Mouse (Mus musculus): Measurements from ENCODE around the gene Itgb5. TPM values are rescaled to one million over a fixed set of nuclear protein-coding genes. Genes with fewer than 3 reads are reported as not detected.

Gene Itgb5
- total RNA-seq, 2 experiments from 2014 or later, result 40.2 to 40.5 TPM

DNA sequence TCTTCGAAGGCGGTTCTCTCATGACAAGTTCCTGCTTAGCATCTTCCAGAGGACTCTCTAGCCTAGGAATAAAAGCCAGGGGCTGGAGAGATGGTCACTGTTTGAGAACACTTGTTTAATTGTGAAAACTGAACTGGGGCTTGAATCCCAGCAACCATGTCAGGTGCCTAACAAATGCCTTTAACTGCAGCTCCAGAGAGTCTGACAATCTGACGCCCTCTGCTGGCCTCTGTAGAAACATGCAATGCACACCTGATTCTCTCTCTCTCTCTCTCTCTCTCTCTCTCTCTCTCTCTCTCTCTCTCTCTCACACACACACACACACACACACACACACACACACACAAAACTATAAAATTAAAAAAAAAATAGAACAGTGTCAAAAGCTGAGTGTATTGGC is 19.5 kb upstream of the Itgb5 start:
- no peak overlapping the region for H3K27ac ChIP-seq
- TF ChIP-seq CTCF (conservative IDR thresholded peaks at IDR 0.05), result peak; percentile 45
- DNase-seq (ENCODE audit: low spot score in 2 of 2), result no peak

DNA sequence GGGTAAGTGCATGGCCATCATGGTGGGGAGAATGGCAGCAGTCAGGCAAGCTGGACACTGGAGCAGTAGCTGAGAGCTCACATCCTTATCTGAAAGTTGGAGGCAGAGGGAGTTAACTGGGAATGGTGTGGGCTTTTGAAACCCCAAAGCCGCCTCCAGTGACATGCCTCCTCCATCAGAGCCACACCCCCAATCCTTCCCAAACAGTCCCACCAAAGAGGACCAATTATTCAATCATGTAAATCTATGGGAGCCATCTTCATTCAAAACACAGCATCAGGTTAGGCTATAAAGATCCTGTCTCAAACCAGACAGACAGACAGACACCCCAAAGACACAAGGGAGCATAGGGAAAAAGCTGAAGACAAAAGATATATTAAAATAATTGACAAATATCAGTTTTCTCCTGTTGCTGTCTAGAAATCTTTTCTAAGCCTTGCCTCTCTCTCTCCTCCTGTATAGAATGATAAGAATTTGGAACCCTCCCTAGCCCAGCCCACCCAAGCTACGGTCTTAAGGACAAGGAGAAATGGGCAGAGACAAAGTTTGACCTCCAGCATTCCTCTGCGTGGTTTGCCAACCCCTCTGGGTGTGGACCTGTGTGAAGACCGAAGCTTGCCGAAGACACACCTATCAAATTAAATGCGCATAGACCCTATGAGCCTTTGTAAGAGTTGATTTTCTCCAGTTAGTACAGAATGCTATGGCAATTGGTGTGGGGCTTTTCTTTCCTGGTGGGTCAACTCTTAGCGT is 10.9 kb upstream of the Itgb5 start:
- Histone ChIP-seq H3K27ac (no peak overlapping the region), H3K4me3 (no peak overlapping the region)
- no peak for DNase-seq (ENCODE audit: low spot score in 2 of 2)
- no peak for TF ChIP-seq CTCF (conservative IDR thresholded peaks at IDR 0.05)

More for the DNA sequence above, 19.5 kb upstream of the Itgb5 start:
- H3K4me3 ChIP-seq, result no peak overlapping the region

DNA sequence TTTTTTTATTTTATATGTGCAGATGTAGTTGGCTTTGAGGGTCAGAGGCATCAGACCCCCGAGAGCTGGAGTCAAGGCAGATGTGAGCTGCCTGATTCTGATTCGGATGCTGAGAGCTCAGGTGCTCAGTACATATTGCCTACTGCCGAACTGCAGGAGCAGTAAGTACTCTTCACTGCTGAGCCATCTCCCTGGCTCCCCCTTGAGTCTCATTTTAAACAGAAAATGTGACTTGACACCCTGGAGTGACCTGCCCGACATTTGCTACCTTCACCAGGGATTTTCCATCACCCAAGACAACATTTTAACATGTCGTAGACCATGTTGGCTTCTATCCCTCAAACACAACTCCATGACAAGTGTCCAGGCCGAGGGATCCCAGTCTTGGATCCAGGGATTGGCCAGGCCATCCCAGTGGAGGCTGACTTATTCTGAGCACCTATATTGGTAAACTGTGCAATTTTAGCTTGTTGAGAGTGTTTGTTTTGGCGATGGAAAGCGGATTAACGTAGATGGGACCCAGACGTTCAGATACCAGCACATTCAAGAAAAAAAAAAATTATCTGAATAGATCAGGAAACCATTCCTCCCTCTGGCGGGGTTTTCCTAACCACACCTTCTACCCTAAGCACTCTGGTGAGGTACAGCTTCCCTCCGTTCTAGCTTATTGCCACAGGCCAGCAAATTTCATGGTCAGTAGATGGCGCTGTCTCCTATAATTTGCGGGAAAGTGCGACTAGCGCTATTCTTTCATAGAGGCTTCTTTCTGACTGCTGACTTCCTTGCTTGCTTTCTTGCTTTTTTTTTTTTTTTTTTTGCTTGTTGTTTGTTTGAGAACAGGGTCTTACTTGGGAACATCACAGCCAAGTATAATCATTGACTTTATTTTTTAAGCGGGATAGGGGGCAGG is 8.9 kb upstream of the Itgb5 start:
- H3K4me3 ChIP-seq, result no peak overlapping the region
- peak; percentile 83 to 95 for DNase-seq (ENCODE audit: low spot score in 2 of 2)
- TF ChIP-seq CTCF (conservative IDR thresholded peaks at IDR 0.05), result peak; percentile 90
- no peak overlapping the region for H3K27ac ChIP-seq

DNA sequence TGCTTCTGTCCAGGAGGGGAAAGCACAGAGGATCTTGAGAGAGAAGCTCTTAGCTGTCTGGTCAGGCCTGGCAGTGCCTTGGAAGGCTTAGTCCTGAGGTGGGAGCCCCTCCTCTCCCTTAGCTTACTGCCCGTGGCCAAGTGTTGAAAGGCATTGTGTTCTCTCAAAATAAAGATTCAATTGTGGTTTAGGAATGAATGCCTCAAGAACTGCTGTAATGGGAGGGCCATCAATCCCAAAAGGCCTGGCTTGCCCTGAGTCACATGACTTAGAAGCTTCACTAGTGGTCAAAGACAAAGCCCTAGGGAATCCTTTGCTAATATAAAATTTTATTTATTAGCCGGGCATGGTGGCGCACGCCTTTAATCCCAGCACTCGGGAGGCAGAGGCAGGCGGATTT is 4.9 kb upstream of the Itgb5 start:
- Histone ChIP-seq H3K4me3 (no peak overlapping the region), H3K27ac (no peak overlapping the region)
- no peak for DNase-seq (ENCODE audit: low spot score in 2 of 2)
- TF ChIP-seq CTCF (conservative IDR thresholded peaks at IDR 0.05), result no peak

DNA sequence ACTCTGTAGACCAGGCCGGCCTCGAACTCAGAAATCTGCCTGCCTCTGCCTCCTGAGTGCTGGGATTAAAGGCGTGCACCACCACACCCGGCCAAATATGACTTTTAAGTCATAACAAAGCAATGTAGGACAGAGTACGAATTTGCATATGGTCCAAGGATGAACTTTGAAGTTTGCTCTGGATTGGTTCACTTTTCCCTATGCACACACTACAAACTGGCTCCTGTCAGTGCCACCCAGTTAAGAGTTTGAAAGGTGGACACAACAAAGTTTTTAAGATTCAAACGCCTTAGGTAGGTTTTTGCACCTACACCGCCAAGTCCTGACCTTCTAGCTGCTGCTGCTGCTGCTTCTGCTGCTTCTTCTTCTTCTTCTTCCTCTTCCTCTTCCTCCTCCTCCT is 969 bp upstream of the Itgb5 start:
- H3K4me3 ChIP-seq, result no peak overlapping the region
- no peak for DNase-seq (ENCODE audit: low spot score in 2 of 2)
- no peak overlapping the region for H3K27ac ChIP-seq
- no peak for TF ChIP-seq CTCF (conservative IDR thresholded peaks at IDR 0.05)

DNA sequence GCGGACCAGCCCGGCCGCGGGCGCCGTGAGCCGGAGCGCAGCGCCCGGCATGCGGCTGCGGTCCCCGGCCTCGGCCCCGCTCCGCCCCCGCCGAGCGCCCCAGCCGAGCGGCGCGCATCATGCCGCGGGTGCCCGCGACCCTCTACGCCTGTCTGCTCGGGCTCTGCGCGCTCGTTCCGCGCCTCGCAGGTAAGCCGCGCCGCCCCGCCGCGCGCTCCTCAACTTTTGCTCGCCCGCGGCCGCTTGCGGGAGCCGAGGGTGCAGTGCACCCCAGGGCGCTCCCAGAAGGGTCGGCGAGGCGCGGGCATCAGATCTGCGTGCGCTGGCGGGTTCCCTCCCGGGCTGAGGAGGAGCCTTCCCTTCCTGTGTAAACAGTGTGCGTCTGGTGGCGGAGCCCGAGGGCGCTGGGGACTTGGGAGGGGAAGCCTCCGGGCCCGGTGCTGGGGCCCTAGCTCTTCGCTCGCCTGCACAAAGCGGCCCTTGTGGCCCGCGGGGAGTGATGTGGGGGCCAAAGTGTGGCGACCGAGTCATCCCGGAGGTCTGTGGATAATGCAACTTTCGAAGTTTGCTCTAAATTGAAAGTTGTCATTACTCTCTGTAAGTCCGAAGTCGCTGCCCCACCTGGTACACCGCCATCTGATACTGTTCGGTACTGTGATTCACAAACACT is 512 bp downstream of the Itgb5 start:
- DNase-seq (ENCODE audit: low spot score in 2 of 2), result peak in 1 of 2 experiments; percentile 23
- 0 out of 2 replicates have a peak, but pooled peaks have one; percentile 16 for TF ChIP-seq CTCF (conservative IDR thresholded peaks at IDR 0.05)
- Histone ChIP-seq H3K4me3 (peak overlapping the region; percentile 69), H3K27ac (peak overlapping the region; percentile 88)

DNA sequence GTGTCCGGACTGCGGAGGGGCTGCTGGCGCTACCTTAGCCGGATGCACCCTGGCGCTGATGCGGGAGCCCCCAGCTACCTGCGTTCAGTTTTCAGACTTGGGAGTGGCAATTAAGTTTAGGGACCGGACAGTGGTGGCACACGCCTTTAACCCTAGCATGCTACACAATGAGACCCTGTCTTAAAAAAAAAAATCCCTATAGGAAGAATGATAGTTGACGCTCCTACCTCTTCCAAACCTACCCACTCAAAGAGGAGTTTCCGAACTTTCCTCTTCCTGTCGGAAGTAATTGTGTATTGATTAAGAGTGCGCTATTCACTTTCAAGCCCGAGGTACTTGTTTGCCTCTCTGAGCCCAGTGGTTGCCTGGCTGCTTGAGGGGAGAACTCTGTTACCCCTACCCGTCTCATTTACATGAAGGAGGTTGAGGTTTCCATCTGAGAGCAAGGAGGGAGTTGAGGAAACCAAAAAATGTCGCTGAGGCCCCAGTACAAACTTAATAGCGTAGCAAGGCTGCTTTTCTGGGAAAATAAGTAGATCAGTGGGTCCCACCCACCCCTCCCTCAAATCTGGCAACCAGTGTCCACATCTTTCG is 1.1 kb downstream of the Itgb5 start:
- no peak for TF ChIP-seq CTCF (conservative IDR thresholded peaks at IDR 0.05)
- Histone ChIP-seq H3K27ac (peak overlapping the region; percentile 88), H3K4me3 (peak overlapping the region; percentile 69)
- no peak for DNase-seq (ENCODE audit: low spot score in 2 of 2)

DNA sequence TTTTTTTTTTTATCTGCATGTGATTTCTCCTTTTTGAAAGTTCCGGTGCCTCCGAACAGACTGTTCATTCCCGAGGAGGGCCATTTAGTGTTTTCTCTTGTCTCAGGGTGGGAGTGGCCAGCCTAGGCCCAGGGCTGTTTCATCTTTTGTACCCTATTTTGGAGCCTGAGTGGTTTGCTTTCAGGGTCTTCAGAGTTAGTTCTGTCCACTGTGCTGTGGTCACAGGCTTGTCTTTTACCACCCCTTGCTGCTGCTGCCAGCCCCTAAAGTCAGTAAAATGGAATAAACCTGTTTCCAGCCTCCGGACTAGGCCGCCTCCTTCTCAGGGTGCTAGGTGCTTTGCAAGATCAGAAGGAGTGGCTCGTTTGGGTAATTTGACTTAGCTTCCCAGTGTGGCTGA is 2.6 kb downstream of the Itgb5 start:
- H3K27ac ChIP-seq, result peak overlapping the region; percentile 84
- no peak for TF ChIP-seq CTCF (conservative IDR thresholded peaks at IDR 0.05)
- peak overlapping the region; percentile 13; the same call in 1 of the 2 replicates for H3K4me3 ChIP-seq
- no peak for DNase-seq (ENCODE audit: low spot score in 2 of 2)

DNA sequence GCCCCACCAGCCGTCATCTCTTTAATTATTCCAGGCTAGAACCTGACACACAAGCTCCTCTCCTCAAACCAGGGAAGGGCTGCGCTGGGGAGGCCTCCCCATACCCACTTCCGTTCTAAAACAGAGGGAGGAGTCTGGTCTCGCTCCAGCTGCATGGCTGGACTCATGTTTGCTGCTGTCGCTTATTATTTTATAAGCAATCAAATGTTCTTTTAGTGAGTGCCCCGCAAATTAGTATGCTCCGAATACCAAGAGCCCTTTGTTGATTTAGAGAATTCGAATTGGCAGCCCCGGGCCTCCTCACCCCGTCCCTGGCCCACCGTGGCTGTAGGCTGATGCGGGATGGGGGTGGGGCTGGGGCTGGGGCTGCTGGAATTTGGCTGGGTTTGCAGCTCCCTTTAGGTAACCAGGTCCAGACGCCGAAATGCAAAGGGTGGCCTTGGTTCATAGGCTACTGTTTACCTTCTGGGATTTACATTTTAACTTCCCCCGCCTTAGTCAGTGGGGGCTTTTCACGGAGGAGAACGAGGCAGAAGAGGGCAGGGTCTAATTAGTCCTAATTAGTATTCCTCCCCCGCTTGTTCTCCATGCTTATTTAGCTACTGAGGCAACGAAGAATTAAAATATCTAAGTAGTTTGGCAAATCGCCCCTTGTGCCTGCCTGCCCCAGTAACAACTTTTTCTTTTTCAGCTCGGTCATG is 3.4 kb downstream of the Itgb5 start:
- DNase-seq (ENCODE audit: low spot score in 2 of 2), result peak; percentile 30 to 49
- no peak for TF ChIP-seq CTCF (conservative IDR thresholded peaks at IDR 0.05)
- Histone ChIP-seq H3K4me3 (peak overlapping the region; percentile 35), H3K27ac (peak overlapping the region; percentile 84)

DNA sequence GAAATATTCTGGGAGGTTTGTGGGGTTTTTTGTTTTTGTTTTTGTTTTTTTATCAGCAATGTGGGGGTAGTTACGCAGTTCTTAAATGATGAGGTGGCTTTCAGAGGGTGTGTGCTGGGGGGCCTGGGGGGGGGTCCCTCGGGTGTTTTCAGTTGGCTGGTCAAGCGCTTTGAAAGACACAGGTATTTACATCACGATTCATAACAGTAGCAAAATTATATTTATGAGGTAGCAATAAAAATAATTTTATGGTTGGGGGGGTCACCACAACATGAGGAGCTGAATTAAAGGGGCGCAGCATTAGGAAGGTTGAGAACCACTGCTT is 3.9 kb downstream of the Itgb5 start:
- Histone ChIP-seq H3K27ac (peak overlapping the region; percentile 84), H3K4me3 (peak overlapping the region; percentile 35; the same call in 1 of the 2 replicates)
- TF ChIP-seq CTCF (conservative IDR thresholded peaks at IDR 0.05), result no peak
- DNase-seq (ENCODE audit: low spot score in 2 of 2), result no peak

DNA sequence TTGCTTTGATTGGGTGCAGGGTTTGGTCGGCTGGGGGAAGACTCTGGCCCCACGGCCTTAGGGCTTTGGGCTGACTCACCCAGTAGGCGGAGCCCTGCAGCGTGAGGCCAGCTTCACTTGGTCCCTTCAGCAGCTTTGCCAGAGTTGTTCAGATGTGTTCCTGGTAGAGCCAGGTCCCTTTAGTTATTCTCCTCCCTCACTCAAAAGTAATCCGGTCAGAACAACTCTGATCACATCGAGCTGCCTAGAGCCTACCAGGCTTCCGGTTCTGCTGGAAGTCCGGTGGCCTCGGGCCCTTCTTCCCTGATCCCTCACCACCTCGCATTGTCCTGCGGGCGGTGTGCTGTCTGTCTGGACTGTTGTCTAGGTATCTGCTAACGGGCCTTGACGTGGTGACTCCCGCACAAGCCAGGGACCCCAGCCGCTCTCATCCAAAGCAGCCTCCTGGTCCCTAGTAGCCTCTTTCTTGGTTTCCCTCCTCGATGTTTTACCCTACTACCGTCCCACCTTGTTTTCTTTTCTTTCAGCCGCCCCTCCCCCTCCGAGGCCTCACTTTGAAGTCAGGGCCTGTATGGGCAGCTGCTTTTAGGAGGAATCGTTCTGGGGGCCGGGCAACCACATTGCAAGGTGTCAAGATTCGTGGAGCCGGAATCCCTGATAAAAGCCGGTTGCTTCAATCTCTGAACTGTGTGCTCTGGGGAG is 4.5 kb downstream of the Itgb5 start:
- DNase-seq (ENCODE audit: low spot score in 2 of 2), result peak in 1 of 2 experiments; percentile 46
- TF ChIP-seq CTCF (conservative IDR thresholded peaks at IDR 0.05), result peak; percentile 30
- H3K27ac ChIP-seq, result peak overlapping the region; percentile 84
- peak overlapping the region; percentile 35 for H3K4me3 ChIP-seq
